Mouse (Mus musculus): Measurements from ENCODE around the gene Gm14409. TPM values are rescaled to one million over a fixed set of nuclear protein-coding genes. Genes with fewer than 3 reads are reported as not detected.

Gene Gm14409
- polyA plus RNA-seq (2015; fragmentation: Illumina TruSeq; extraction: RNeasy Lipid Tissue Mini Kit (QIAGEN cat#74804); ENCODE audit: insufficient read depth, low read depth, low replicate concordance) = not detected

DNA sequence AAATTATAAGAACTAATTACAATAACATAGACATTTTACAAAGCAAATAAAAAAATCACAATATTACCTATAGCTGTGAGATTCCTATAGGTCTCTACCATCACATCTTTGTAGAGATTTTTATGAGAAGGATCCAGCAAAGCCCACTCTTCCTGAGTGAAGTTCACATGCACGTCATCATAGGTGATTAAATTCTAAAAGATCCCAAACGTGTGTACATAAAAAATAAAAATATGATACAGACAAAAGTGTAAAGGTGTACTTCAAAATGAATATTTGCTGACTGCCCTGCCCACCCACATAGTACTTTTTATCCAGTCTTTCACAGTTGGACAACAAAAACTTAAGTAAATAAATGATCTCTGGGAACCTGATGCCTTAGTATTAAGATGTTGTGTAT lies at the start of gene Gm14409:
Gene Gm14409 (minus strand): TSS at position 101 of the 400 bp plus-strand sequence.

Other genes with a start within 250 kb of the Gm14409 start
- not detected for gene Gm14401, start 192.7 kb downstream of the Gm14409 start, polyA plus RNA-seq (2015; fragmentation: Illumina TruSeq; extraction: RNeasy Lipid Tissue Mini Kit (QIAGEN cat#74804); ENCODE audit: insufficient read depth, low read depth, low replicate concordance)
- 7.5 TPM for gene Gm14410, start 60.6 kb downstream of the Gm14409 start, polyA plus RNA-seq (2015; fragmentation: Illumina TruSeq; extraction: RNeasy Lipid Tissue Mini Kit (QIAGEN cat#74804); ENCODE audit: insufficient read depth, low read depth, low replicate concordance)
- gene Gm14412, start 57.3 kb upstream of the Gm14409 start, polyA plus RNA-seq (2015; fragmentation: Illumina TruSeq; extraction: RNeasy Lipid Tissue Mini Kit (QIAGEN cat#74804); ENCODE audit: insufficient read depth, low read depth, low replicate concordance) = not detected
- 1.5 TPM for gene Gm14418, start 131.3 kb upstream of the Gm14409 start, polyA plus RNA-seq (2015; fragmentation: Illumina TruSeq; extraction: RNeasy Lipid Tissue Mini Kit (QIAGEN cat#74804); ENCODE audit: insufficient read depth, low read depth, low replicate concordance)
- gene Zfp970, start 197.7 kb upstream of the Gm14409 start, polyA plus RNA-seq (2015; fragmentation: Illumina TruSeq; extraction: RNeasy Lipid Tissue Mini Kit (QIAGEN cat#74804); ENCODE audit: insufficient read depth, low read depth, low replicate concordance) = 10.7 TPM
- gene Gm14403, start 231.2 kb upstream of the Gm14409 start, polyA plus RNA-seq (2015; fragmentation: Illumina TruSeq; extraction: RNeasy Lipid Tissue Mini Kit (QIAGEN cat#74804); ENCODE audit: insufficient read depth, low read depth, low replicate concordance) = 4.6 TPM

Data from pancreas, adult 10 weeks (tissue).